26 mouse cellular contexts compared by ENCODE assay signal in genomic region chr1:143907312-143907711, GRCm38 (mm10).
A peak's percentile ranks its signal among the peaks of the same experiment; 100 is the strongest.
DNase-seq lines count a peak whose midpoint lies in the region; ATAC-seq lines count a peak whose summit lies in the region.
"Had no signal": no experiment of that assay in that cellular context is flagged by ENCODE, and none has a peak within 500 bp of the region (broad histone marks: within the 10 kb centered on the region; RNA-seq: fewer than 3 reads in every experiment).

No protein-coding gene starts in this region.

- no peaks in the 10 kb centered on the region for H3K27me3 ChIP-seq in hindbrain, embryonic 12.5 days
- H3K27me3 ChIP-seq: forebrain, embryonic 13.5 days; heart, embryonic 12.5 days; heart, embryonic 15.5 days had no signal

- 67% methylated on average over 6 of the region's 6 CpGs for WGBS in hindbrain, embryonic 12.5 days

- H3K9me3 ChIP-seq in hindbrain, embryonic 12.5 days (replicated peaks), result no peaks in the 10 kb centered on the region
- H3K9me3 ChIP-seq: forebrain, embryonic 10.5 days; forebrain, embryonic 13.5 days; heart, embryonic 12.5 days; heart, embryonic 15.5 days; hindbrain, embryonic 10.5 days had no signal

- DNase-seq in 416B (ENCODE audit: low read depth), result peak; percentile 67
- peak; percentile 33 for DNase-seq in CD4-positive, CD25-positive, alpha-beta regulatory T cell, adult 2 months (ENCODE audit: low read depth, low spot score)
- DNase-seq in adrenal gland, postnatal 10 days, result no peak
- no peak for DNase-seq in kidney, postnatal 25 days
- DNase-seq: adrenal gland, adult 2 months; adrenal gland, postnatal 25 days; cerebellum, adult 11-12 months; cerebellum, adult 9-10 months; cerebellum, postnatal 14 days; forebrain, postnatal 0 days; gastrocnemius, adult 2 months; gastrocnemius, postnatal 14 days; heart, adult 11 months; heart, postnatal 10 days; heart, postnatal 36 days; kidney, adult 2 months had no signal

- no peak overlapping the region for H3K9ac ChIP-seq in hindbrain, embryonic 12.5 days
- H3K9ac ChIP-seq: forebrain, embryonic 13.5 days; forebrain, postnatal 0 days; heart, embryonic 12.5 days; heart, embryonic 15.5 days; hindbrain, embryonic 14.5 days had no signal

- ATAC-seq in activated CD4-positive, CD25-positive, alpha-beta regulatory T cell, adult 4 months, result peak; percentile 40
- no peak for ATAC-seq in hindbrain, embryonic 12.5 days (ENCODE audit: low FRiP score)
- ATAC-seq: forebrain, embryonic 13.5 days; forebrain, postnatal 0 days; hindbrain, postnatal 0 days; intestine, postnatal 0 days had no signal

- H3K4me1 ChIP-seq in hindbrain, embryonic 12.5 days, result no peaks in the 10 kb centered on the region
- H3K4me1 ChIP-seq: forebrain, embryonic 10.5 days; forebrain, embryonic 13.5 days; heart, embryonic 12.5 days; heart, embryonic 15.5 days had no signal

- H3K4me2 ChIP-seq in hindbrain, embryonic 12.5 days (replicated peaks), result no peak overlapping the region
- H3K4me2 ChIP-seq: forebrain, embryonic 13.5 days; heart, embryonic 12.5 days; heart, embryonic 15.5 days; hindbrain, embryonic 14.5 days had no signal

- H3K4me3 ChIP-seq in hindbrain, embryonic 12.5 days, result no peak overlapping the region
- H3K4me3 ChIP-seq: forebrain, embryonic 10.5 days; forebrain, embryonic 13.5 days; gastrocnemius, adult 2 months; heart, embryonic 12.5 days; heart, embryonic 15.5 days; hindbrain, embryonic 10.5 days had no signal

- no peak overlapping the region for H3K27ac ChIP-seq in hindbrain, embryonic 12.5 days
- H3K27ac ChIP-seq: forebrain, embryonic 10.5 days; forebrain, embryonic 13.5 days; gastrocnemius, adult 2 months; heart, embryonic 15.5 days; hindbrain, embryonic 10.5 days; hindbrain, embryonic 14.5 days; hindbrain, postnatal 0 days had no signal

- H3K36me3 ChIP-seq in hindbrain, embryonic 12.5 days, result no peaks in the 10 kb centered on the region
- H3K36me3 ChIP-seq: forebrain, embryonic 10.5 days; heart, embryonic 12.5 days; heart, embryonic 15.5 days; hindbrain, embryonic 10.5 days had no signal

Comparison
In these comparisons a context has a peak if more than half of its experiments do, and no peak if none do; other contexts are left out.
1. DNase-seq: peak in 416B (single experiment) and CD4-positive, CD25-positive, alpha-beta regulatory T cell, adult 2 months (single experiment); none in adrenal gland, postnatal 10 days (single experiment) and kidney, postnatal 25 days (0 of 2).